Mouse (Mus musculus) MEL (cell line): Measurements from ENCODE around the gene Fstl3.

Experiments used
- BHLHE40 ChIP-seq: IDR thresholded peaks from 2 replicates; pipeline ENCODE4 v1.6.1; 2012; ENCODE audit warnings: low read depth, mild to moderate bottlenecking, inconsistent platforms, low read length, improper control_type of control experiment, borderline replicate concordance
- CTCF ChIP-seq, 3 experiments: IDR thresholded peaks in 2 of 3; conservative IDR thresholded peaks in 1 of 3; 2 replicates each; pipeline ENCODE4 v1.5.1; 2011 to 2012; ENCODE audit warnings: low read length in 3 of 3, low read depth in 2 of 3, mild to moderate bottlenecking in 2 of 3, improper control_type of control experiment in 1 of 3, inconsistent platforms in 1 of 3, mixed read lengths in 1 of 3, moderate library complexity in 1 of 3; ENCODE audit not compliant: control insufficient read depth in 1 of 3, insufficient read depth in 1 of 3, poor library complexity in 1 of 3, severe bottlenecking in 1 of 3
- ELF1 ChIP-seq: IDR thresholded peaks from 2 replicates; pipeline ENCODE4 v1.6.1; 2014; ENCODE audit warnings: low read depth, mild to moderate bottlenecking, inconsistent platforms, low read length, improper control_type of control experiment, moderate library complexity
- EP300 ChIP-seq, 2 experiments: IDR thresholded peaks; 2 replicates each; pipeline ENCODE4 v1.6.1; 2011; ENCODE audit warnings: improper control_type of control experiment in 2 of 2, low read length in 2 of 2, low read depth in 1 of 2, mild to moderate bottlenecking in 1 of 2
- HCFC1 ChIP-seq: IDR thresholded peaks from 2 replicates; pipeline ENCODE4 v1.6.1; 2012; ENCODE audit warnings: low read depth, mild to moderate bottlenecking, inconsistent platforms, low read length, improper control_type of control experiment, moderate library complexity
- MAX ChIP-seq: IDR thresholded peaks from 2 replicates; pipeline ENCODE4 v1.6.1; 2011; ENCODE audit warnings: low read length, improper control_type of control experiment
- MXI1 ChIP-seq: IDR thresholded peaks from 2 replicates; pipeline ENCODE4 v1.6.1; 2011; ENCODE audit warnings: mild to moderate bottlenecking, low read depth, low read length, improper control_type of control experiment
- POLR2A ChIP-seq, 2 experiments: IDR thresholded peaks; 2 replicates each; pipeline ENCODE4 v1.6.1; 2011 to 2012; ENCODE audit warnings: low read length in 2 of 2, mild to moderate bottlenecking in 2 of 2, control low read depth in 1 of 2, improper control_type of control experiment in 1 of 2, low read depth in 1 of 2, moderate library complexity in 1 of 2; ENCODE audit not compliant: control insufficient read depth in 1 of 2, insufficient read depth in 1 of 2, poor library complexity in 1 of 2
- SMC3 ChIP-seq: IDR thresholded peaks from 2 replicates; pipeline ENCODE4 v1.6.1; 2011; ENCODE audit warnings: low read depth, low read length, improper control_type of control experiment

- TF ChIP-seq POLR2A (IDR thresholded peaks at IDR 0.05; ENCODE audit: control insufficient read depth in 1 of 2, insufficient read depth in 1 of 2, low read depth in 1 of 2, low read length in 2 of 2, poor library complexity in 1 of 2): no peak
- no peak for TF ChIP-seq CTCF (IDR thresholded peaks at IDR 0.05 in 2 of 3, conservative IDR thresholded peaks at IDR 0.05 in 1 of 3; ENCODE audit: control insufficient read depth in 1 of 3, insufficient read depth in 1 of 3, low read depth in 2 of 3, low read length in 3 of 3, poor library complexity in 1 of 3, severe bottlenecking in 1 of 3)
- no peak for TF ChIP-seq EP300 (IDR thresholded peaks at IDR 0.05; ENCODE audit: low read depth in 1 of 2, low read length in 2 of 2)
- no peak for TF ChIP-seq SMC3
- no peak for TF ChIP-seq MXI1
- no peak for TF ChIP-seq ELF1
- no peak for TF ChIP-seq BHLHE40
- no peak for TF ChIP-seq HCFC1
- TF ChIP-seq MAX: no peak
Measured at GRCm38 (mm10) chr10:79743161-79743560, 33.9 kb upstream of the Fstl3 start.
